Mouse (Mus musculus) limb, embryonic 14.5 days (tissue): ENCODE measurements around the gene Mfap4. TPM values are rescaled to one million over a fixed set of nuclear protein-coding genes. Genes with fewer than 3 reads are reported as not detected.

Experiments
- ATAC-seq: fragments of 200-750 bp; cut with Nextera tagmentation; 2 replicates; pipeline ENCODE4 v1.8.0; 2017; ENCODE audit warnings: low read depth, moderate number of reproducible peaks, moderate TSS enrichment; ENCODE audit not compliant: low FRiP score
- DNase-seq: peaks from one replicate; pipeline ENCODE4 v3.0.0-alpha.2; 2015; ENCODE audit warnings: low spot score
- H3K27ac ChIP-seq: fragments of 300-500 bp; sonication (generic); replicated peaks from 2 replicates; pipeline ENCODE4 v1.5.1; 2014; ENCODE audit warnings: low read depth, mild to moderate bottlenecking, low read length, moderate library complexity, mixed read lengths
- H3K27me3 ChIP-seq: fragments of 300-500 bp; sonication (generic); 2 replicates; pipeline ENCODE4 v1.6.1; 2014; ENCODE audit warnings: low read length, mixed read lengths; ENCODE audit not compliant: control insufficient read depth, insufficient read depth
- H3K36me3 ChIP-seq: fragments of 300-500 bp; sonication (generic); 2 replicates; pipeline ENCODE4 v1.6.1; 2014; ENCODE audit warnings: mild to moderate bottlenecking, low read length, moderate library complexity, mixed read lengths; ENCODE audit not compliant: control insufficient read depth, insufficient read depth
- H3K4me1 ChIP-seq: fragments of 300-500 bp; sonication (generic); 2 replicates; pipeline ENCODE4 v1.6.1; 2014; ENCODE audit warnings: antibody characterized with exemption, low read length, mixed read lengths; ENCODE audit not compliant: control insufficient read depth, insufficient read depth
- H3K4me2 ChIP-seq: fragments of 300-500 bp; sonication (generic); replicated peaks from 2 replicates; pipeline ENCODE4 v1.6.1; 2014; ENCODE audit warnings: low read depth, mild to moderate bottlenecking, low read length, moderate library complexity; ENCODE audit not compliant: severe bottlenecking
- H3K4me3 ChIP-seq: fragments of 300-500 bp; sonication (generic); replicated peaks from 2 replicates; pipeline ENCODE4 v1.5.1; 2014; ENCODE audit warnings: low read length
- H3K9ac ChIP-seq: fragments of 300-500 bp; sonication (generic); 2 replicates; pipeline ENCODE4 v1.6.1; 2014; ENCODE audit warnings: mild to moderate bottlenecking, low read depth, low read length, moderate library complexity; ENCODE audit not compliant: severe bottlenecking
- H3K9me3 ChIP-seq: fragments of 300-500 bp; sonication (generic); 2 replicates; pipeline ENCODE4 v1.6.1; 2016; ENCODE audit warnings: low read length; ENCODE audit not compliant: control insufficient read depth
- POLR2A ChIP-seq: fragments of 200-500 bp; IDR thresholded peaks from 2 replicates; pipeline ENCODE4 v1.8.0; 2012; ENCODE audit warnings: inconsistent platforms, mild to moderate bottlenecking, moderate library complexity, borderline replicate concordance; ENCODE audit not compliant: insufficient read depth, insufficient read length; ENCODE audit errors: extremely low read depth
- WGBS: fragments of 180-500 bp; shearing (Covaris S2); extraction: QIAGEN DNeasy Blood & Tissue Kit; methylation state at CpG from one replicate; pipeline ENCODE4 v1.1.7; 2014; 5-methylcytosine and 5-hydroxymethylcytosine counted together
- polyA plus RNA-seq, 2 experiments: library from polyadenylated mRNA; depleted of rRNA in 1 of 2; stranded (reverse) in 1 of 2; unstranded in 1 of 2; fragments of >200 nt; fragmentation: Nextera tagmentation in 1 of 2; extraction: Ambion mirVana in 1 of 2; gene quantifications; 2 replicates each; pipeline versions ENCODE4 v1.2.1 to v1.2.3; 2012 to 2014

The Mfap4 gene
- polyA plus RNA-seq, 2 experiments, result 474 to 749 TPM

DNA sequence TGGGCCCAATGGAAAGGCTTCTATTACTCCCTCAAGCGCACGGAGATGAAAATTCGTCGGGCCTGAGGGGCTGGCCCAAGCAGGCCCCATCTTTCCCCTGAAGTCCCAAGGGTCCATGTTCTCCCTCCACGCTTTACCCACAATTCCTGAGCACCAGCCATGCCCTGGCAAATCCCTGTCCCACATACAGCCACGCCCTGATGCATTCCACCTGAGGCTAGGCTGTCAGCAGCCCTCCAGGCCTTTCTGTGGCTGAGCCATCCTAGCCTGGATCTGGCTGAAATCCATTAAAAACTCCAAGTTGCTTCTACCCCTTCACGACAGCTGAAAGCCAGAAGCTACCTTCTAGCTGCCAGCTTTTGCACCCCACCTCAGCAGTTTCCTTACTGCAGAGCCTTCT, 2.7 kb downstream of the Mfap4 start:
- H3K9me3 ChIP-seq, result no peaks in the 10 kb centered on the region
- H3K4me2 ChIP-seq, result 0 out of 2 replicates have a peak overlapping the region, but pooled peaks have one; percentile 86
- no peak overlapping the region for H3K4me3 ChIP-seq
- TF ChIP-seq POLR2A, result no peak
- no peak for ATAC-seq
- H3K4me1 ChIP-seq, result peaks cover 51% of the 10 kb centered on the region
- H3K36me3 ChIP-seq, result peaks cover 56% of the 10 kb centered on the region
- no peak overlapping the region for H3K9ac ChIP-seq
- no peak for DNase-seq
- peak overlapping the region; percentile 19; the same call in 1 of the 2 replicates for H3K27ac ChIP-seq
- WGBS, result 89% methylated on average over 7 of the region's 7 CpGs
- no peaks in the 10 kb centered on the region for H3K27me3 ChIP-seq

DNA sequence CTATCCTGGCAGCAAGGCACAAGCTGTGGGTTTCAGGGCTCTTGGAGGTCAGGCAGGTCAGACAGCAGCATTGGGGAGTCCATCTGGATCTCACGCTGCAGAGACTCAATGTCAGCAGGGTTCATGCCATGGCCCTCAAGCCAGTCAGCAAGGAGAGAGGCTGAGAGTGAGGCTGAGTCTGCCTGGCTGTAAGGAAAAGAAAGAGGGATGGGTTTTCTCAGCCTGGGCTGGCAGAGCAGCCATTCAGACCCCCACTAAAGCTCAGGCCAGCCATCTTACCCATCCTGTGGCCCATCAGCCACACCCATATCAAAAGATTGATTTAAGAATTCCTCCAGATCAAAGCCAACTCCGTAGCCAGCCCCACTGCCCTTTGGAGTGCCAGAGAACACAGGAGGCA, 3.9 kb downstream of the Mfap4 start:
- no peak overlapping the region for H3K4me3 ChIP-seq
- H3K27me3 ChIP-seq, result no peaks in the 10 kb centered on the region
- DNase-seq (no peak), ATAC-seq (no peak)
- no peak overlapping the region for H3K4me2 ChIP-seq
- no peak overlapping the region for H3K9ac ChIP-seq
- WGBS, result 58% methylated on average over 2 of the region's 2 CpGs
- H3K9me3 ChIP-seq, result no peaks in the 10 kb centered on the region
- no peak overlapping the region for H3K27ac ChIP-seq
- peaks cover 56% of the 10 kb centered on the region for H3K36me3 ChIP-seq
- no peak for TF ChIP-seq POLR2A
- peaks cover 44% of the 10 kb centered on the region for H3K4me1 ChIP-seq

DNA sequence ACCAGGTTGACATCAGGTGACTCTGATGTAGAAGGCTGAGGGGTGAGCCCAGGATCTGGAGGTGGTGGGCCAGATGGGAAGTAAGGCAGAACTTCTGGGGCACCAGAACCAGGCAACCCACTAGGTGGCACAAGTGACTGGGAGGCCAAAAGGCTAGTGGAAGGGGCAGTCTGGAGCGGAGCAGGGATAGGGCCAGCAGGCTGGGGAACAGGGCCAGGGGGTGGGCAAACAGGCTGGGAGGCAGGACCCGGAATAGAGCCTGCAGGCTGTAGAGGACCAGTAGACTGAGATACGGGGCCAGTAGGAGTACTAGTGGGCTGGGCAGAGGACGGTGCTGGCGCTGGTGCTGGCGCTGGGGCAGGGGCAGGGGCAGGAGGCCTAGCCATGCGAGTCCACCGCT, 4.6 kb downstream of the Mfap4 start:
- no peaks in the 10 kb centered on the region for H3K9me3 ChIP-seq
- no peak for DNase-seq
- H3K4me2 ChIP-seq, result no peak overlapping the region
- no peaks in the 10 kb centered on the region for H3K27me3 ChIP-seq
- H3K4me3 ChIP-seq, result no peak overlapping the region
- H3K4me1 ChIP-seq, result peaks cover 37% of the 10 kb centered on the region
- H3K36me3 ChIP-seq, result peaks cover 56% of the 10 kb centered on the region
- no peak overlapping the region for H3K9ac ChIP-seq
- ATAC-seq, result no peak
- WGBS, result 83% methylated on average over 5 of the region's 8 CpGs
- TF ChIP-seq POLR2A, result no peak
- H3K27ac ChIP-seq, result no peak overlapping the region

DNA sequence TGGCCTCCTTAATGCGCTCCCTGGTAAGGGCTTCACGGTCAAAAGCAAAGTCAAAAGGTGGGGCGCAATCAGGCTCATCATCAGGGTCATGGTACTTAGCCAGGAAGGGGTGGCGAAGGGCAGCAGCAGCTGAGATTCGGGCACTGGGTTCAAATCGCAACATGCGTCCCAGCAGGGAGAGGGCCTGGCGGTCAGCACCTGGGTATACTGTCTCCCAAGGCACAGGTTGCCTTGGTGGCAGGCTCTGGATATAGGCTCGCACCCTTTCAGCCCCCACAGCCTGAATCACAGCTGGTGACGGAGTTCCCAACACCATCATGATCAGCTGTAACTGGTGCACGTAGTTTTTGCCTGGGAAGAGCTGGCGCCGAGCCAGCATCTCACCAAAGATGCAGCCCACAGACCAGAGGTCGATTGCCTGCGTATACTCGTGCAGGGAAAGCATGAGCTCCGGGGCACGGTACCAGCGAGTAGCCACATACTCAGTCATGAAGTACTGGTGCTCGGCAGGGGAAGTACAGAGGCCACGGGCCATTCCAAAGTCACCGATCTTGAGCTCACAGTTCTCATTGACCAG, 5.8 kb downstream of the Mfap4 start:
- TF ChIP-seq POLR2A, result no peak
- H3K4me3 ChIP-seq, result no peak overlapping the region
- no peaks in the 10 kb centered on the region for H3K27me3 ChIP-seq
- H3K4me1 ChIP-seq, result peaks cover 31% of the 10 kb centered on the region
- H3K36me3 ChIP-seq, result peaks cover 56% of the 10 kb centered on the region
- no peak overlapping the region for H3K4me2 ChIP-seq
- DNase-seq, result no peak
- WGBS, result 89% methylated on average over 22 of the region's 22 CpGs
- no peak overlapping the region for H3K27ac ChIP-seq
- ATAC-seq, result no peak
- H3K9ac ChIP-seq, result no peak overlapping the region
- H3K9me3 ChIP-seq, result no peaks in the 10 kb centered on the region

DNA sequence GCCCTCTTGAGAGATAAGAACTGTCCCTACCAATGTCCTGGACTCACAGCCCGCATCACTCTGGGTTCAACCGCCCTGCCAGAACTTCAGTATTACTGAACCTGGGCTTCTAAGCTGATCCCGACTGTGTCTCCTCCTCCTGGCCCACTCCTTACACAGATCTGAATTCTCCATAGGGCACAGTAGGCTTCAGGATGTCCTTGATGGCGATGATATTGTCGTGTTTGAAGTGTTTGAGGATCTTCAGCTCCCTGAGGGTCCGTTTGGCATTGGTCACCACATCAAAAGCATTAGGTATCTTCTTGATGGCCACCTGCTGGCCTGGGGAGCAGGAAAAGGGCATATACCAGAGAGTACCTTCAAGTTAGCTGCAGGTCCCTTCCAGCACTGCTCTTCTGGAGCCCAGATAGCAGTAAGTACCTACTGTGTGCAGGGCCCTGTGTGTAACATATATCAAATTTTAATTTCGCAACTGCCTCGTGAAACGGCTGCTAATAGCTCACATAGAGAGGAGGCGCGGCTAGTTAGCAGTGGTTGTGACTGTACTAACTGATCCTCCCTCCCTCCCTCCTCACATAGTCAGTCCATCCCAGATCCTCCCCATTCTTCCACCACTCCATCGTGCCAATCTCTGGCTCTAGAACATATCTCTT, 7.6 kb downstream of the Mfap4 start:
- Histone ChIP-seq H3K9me3 (no peaks in the 10 kb centered on the region), H3K4me2 (peak overlapping the region; percentile 80), H3K4me3 (peak overlapping the region; percentile 83), H3K9ac (peak overlapping the region; percentile 77), H3K27ac (no peak overlapping the region), H3K36me3 (peaks cover 48% of the 10 kb centered on the region), H3K4me1 (peaks cover 16% of the 10 kb centered on the region), H3K27me3 (no peaks in the 10 kb centered on the region)
- ATAC-seq, result no peak
- 73% methylated on average over 12 of the region's 12 CpGs for WGBS
- DNase-seq, result no peak
- TF ChIP-seq POLR2A, result no peak
